Mouse (Mus musculus) forebrain, embryonic 10.5 days (tissue): ENCODE data around the gene Eif2b3. TPM values are rescaled to one million over a fixed set of nuclear protein-coding genes. Genes with fewer than 3 reads are reported as not detected.
A peak's percentile ranks its signal among the peaks of the same experiment; 100 is the strongest.

Experiments used
- DNase-seq: peaks from one replicate; pipeline ENCODE4 v3.0.0-alpha.2; 2017; ENCODE audit warnings: low spot score; ENCODE audit errors: extremely low spot score
- H3K27ac ChIP-seq: fragments of 300-500 bp; sonication (generic); 2 replicates; pipeline ENCODE4 v1.5.1; 2016; ENCODE audit warnings: mild to moderate bottlenecking
- H3K27me3 ChIP-seq: fragments of 300-500 bp; sonication (generic); 2 replicates; pipeline ENCODE4 v1.6.1; 2016; ENCODE audit warnings: mild to moderate bottlenecking; ENCODE audit not compliant: poor library complexity, severe bottlenecking
- H3K36me3 ChIP-seq: fragments of 300-500 bp; sonication (generic); replicated peaks from 2 replicates; pipeline ENCODE4 v1.6.1; 2016; ENCODE audit warnings: mild to moderate bottlenecking, moderate library complexity
- H3K4me1 ChIP-seq: fragments of 300-500 bp; sonication (generic); 2 replicates; pipeline ENCODE4 v1.6.1; 2016
- H3K4me3 ChIP-seq: fragments of 300-500 bp; sonication (generic); 2 replicates; pipeline ENCODE4 v1.5.1; 2016; ENCODE audit warnings: mild to moderate bottlenecking, moderate library complexity
- H3K9me3 ChIP-seq: fragments of 300-500 bp; sonication (generic); 2 replicates; pipeline ENCODE4 v1.6.1; 2016; ENCODE audit warnings: mild to moderate bottlenecking, moderate library complexity
- WGBS: fragments of 180-500 bp; shearing (Covaris S2); methylation state at CpG from one replicate; pipeline ENCODE4 v1.1.7; 2016; 5-methylcytosine and 5-hydroxymethylcytosine counted together
- polyA plus RNA-seq: library from polyadenylated mRNA; unstranded; fragments of >200 nt; fragmentation: Nextera tagmentation; extraction: Ambion mirVana; gene quantifications from 2 replicates; pipeline ENCODE4 v1.2.1, GENCODE M21; 2016

The Eif2b3 gene
- polyA plus RNA-seq, 1 experiment from 2014 or later: 52.1 TPM

DNA sequence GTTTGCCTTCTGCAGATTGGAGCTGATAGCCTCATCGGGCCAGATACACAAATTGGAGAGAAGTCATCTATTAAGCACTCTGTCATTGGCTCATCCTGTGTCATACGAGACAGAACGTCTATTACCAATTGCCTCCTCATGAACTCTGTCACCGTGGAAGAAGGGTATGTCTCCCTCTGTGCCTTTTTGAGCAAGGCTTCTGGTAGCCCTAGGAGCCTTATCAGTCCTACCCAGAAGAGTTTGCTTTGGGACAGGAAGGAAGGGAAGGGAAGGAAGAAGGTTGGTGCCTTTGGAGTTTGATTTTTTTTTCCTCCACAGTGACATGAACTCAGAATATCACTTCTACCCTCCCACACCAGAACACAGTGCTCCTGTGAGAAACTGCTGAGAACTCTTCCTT, 51.4 kb downstream of the Eif2b3 start:
- H3K27ac ChIP-seq: no peak overlapping the region
- H3K4me1 ChIP-seq: no peaks in the 10 kb centered on the region
- DNase-seq: no peak
- no peak overlapping the region for H3K4me3 ChIP-seq
- WGBS: 91% methylated on average over 4 of the region's 4 CpGs
- no peaks in the 10 kb centered on the region for H3K9me3 ChIP-seq
- peaks cover 3% of the 10 kb centered on the region for H3K27me3 ChIP-seq
- peaks cover 95% of the 10 kb centered on the region for H3K36me3 ChIP-seq

GRCm38 (mm10) chr4:117071183-117071582, 52.0 kb downstream of the Eif2b3 start:
- Histone ChIP-seq H3K9me3 (no peaks in the 10 kb centered on the region), H3K27ac (no peak overlapping the region), H3K36me3 (peaks cover 95% of the 10 kb centered on the region), H3K4me1 (no peaks in the 10 kb centered on the region), H3K4me3 (no peak overlapping the region), H3K27me3 (no peaks in the 10 kb centered on the region; the same call in 1 of the 2 replicates)
- no peak for DNase-seq
- 95% methylated on average over 5 of the region's 5 CpGs for WGBS

GRCm38 (mm10) chr4:117087948-117088640, 68.9 kb downstream of the Eif2b3 start:
- no peak for DNase-seq
- no peaks in the 10 kb centered on the region for H3K9me3 ChIP-seq
- 83% methylated on average over 7 of the region's 7 CpGs for WGBS
- peaks cover 8% of the 10 kb centered on the region; the same call in 1 of the 2 replicates for H3K4me1 ChIP-seq
- no peak overlapping the region for H3K27ac ChIP-seq
- peaks cover 41% of the 10 kb centered on the region for H3K36me3 ChIP-seq
- H3K27me3 ChIP-seq: no peaks in the 10 kb centered on the region
- no peak overlapping the region for H3K4me3 ChIP-seq

DNA sequence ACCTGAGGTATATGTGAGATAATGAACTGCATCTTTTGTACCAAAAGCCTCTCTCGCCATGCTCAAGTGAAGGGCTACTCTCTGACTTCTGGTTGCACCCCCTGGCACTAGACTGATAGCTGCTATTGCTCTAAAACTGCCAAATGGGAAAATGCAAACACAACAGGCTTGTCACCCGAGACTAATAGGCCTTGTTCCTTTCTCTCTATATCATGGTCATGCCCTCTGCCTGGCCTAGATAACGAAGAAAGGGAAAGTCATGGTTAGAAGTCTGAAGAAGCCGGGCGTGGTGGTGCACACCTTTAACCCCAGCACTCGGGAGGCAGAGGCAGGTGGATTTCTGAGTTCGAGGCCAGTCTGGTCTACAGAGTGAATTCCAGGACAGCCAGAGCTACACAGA, 71.4 kb downstream of the Eif2b3 start:
- H3K27ac ChIP-seq: no peak overlapping the region
- WGBS: 88% methylated on average over 7 of the region's 7 CpGs
- peaks cover 24% of the 10 kb centered on the region for H3K36me3 ChIP-seq
- peaks cover 16% of the 10 kb centered on the region for H3K4me1 ChIP-seq
- no peak overlapping the region for H3K4me3 ChIP-seq
- peaks cover 17% of the 10 kb centered on the region for H3K27me3 ChIP-seq
- H3K9me3 ChIP-seq: no peaks in the 10 kb centered on the region
- no peak for DNase-seq

- H3K27ac ChIP-seq: 0 out of 2 replicates have a peak overlapping the region, but pooled peaks have one; percentile 88
- H3K36me3 ChIP-seq: no peaks in the 10 kb centered on the region
- 92% methylated on average over 3 of the region's 3 CpGs for WGBS
- H3K9me3 ChIP-seq: no peaks in the 10 kb centered on the region
- H3K4me1 ChIP-seq: peaks cover 48% of the 10 kb centered on the region
- no peak for DNase-seq
- H3K27me3 ChIP-seq: peaks cover 49% of the 10 kb centered on the region
- H3K4me3 ChIP-seq: no peak overlapping the region
Observed at GRCm38 (mm10) chr4:117094626-117095361, 75.6 kb downstream of the Eif2b3 start.

- peak; percentile 88 for DNase-seq
- no peaks in the 10 kb centered on the region for H3K9me3 ChIP-seq
- H3K27me3 ChIP-seq: peaks cover 49% of the 10 kb centered on the region
- under 1% methylated on average over 50 of the region's 50 CpGs for WGBS
- peaks cover 5% of the 10 kb centered on the region; the same call in 1 of the 2 replicates for H3K36me3 ChIP-seq
- H3K4me1 ChIP-seq: peaks cover 43% of the 10 kb centered on the region
- H3K27ac ChIP-seq: peak within 1 kb of the TSS; percentile 88
- peak within 1 kb of the TSS; percentile 71 for H3K4me3 ChIP-seq
Observed at GRCm38 (mm10) chr4:117095551-117096452, 76.6 kb downstream of the Eif2b3 start, which contains the start of gene Ptch2. Gene Ptch2, plus strand, starts transcription at chr4:117096075.

- WGBS: 16% methylated on average over 5 of the region's 5 CpGs
- H3K4me1 ChIP-seq: peaks cover 48% of the 10 kb centered on the region
- no peak for DNase-seq
- peak overlapping the region; percentile 88 for H3K27ac ChIP-seq
- H3K9me3 ChIP-seq: no peaks in the 10 kb centered on the region
- H3K36me3 ChIP-seq: peaks cover 6% of the 10 kb centered on the region; the same call in 1 of the 2 replicates
- H3K4me3 ChIP-seq: peak overlapping the region; percentile 71
- peaks cover 49% of the 10 kb centered on the region for H3K27me3 ChIP-seq
Observed at GRCm38 (mm10) chr4:117096666-117097065, 77.5 kb downstream of the Eif2b3 start.

DNA sequence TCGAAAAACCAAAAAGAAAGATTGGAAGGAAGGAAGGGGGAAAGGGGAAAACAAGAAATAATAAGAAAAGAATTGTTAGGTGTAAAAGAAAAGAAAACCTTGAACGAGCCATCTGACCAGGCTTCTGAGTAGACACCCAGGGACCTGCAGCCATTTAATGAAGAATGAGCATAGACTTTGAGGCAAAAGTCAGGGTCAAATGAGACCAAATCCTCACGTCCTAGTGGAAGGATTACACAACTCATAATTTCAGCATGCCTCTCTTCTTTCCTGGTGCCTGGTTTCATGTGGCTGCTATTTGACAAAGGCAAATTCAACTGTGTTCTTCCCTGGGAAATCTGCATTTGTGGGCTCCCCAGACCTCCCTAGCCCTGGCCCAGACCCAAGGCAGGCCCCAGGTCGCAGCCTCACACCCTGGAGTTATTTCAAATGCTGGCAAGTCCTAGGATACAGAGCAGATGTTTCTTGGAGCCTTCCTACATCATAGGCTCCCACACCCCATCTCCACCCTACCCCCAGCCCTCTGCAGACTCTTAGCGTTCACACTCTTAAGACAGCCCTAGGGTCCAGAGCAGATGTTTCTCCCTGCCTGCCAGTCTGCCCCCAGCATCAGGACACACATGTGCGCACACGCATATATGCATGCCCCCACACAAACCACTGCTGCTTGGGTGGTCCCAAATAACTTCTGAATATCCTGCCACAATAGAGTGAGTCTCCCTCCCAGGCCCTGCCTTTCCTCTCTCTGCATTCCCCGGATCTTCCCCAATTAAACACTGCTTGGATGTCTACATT, 79.0 kb downstream of the Eif2b3 start:
- no peak for DNase-seq
- Histone ChIP-seq H3K4me1 (peaks cover 52% of the 10 kb centered on the region), H3K36me3 (peaks cover 6% of the 10 kb centered on the region), H3K27me3 (peaks cover 49% of the 10 kb centered on the region), H3K9me3 (no peaks in the 10 kb centered on the region), H3K4me3 (peak overlapping the region; percentile 71; the same call in 1 of the 2 replicates), H3K27ac (peak overlapping the region; percentile 63)
- 70% methylated on average over 8 of the region's 8 CpGs for WGBS

DNA sequence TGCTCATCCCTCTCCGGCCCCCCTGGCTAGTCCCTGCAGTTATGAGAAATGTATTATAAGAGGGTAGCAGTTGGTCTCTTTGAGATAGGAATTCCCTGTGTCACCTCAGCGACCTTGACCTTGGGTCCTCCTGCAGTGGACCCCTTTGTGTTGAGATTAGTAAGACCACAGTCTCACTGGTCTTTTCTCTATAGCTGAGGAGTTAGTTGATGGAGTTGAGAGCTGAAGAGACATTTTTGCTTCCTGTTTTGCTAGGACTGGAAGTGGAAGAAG, 79.5 kb downstream of the Eif2b3 start:
- no peak for DNase-seq
- WGBS: 72% methylated on average over 2 of the region's 2 CpGs
- peaks cover 6% of the 10 kb centered on the region for H3K36me3 ChIP-seq
- H3K27ac ChIP-seq: peak overlapping the region; percentile 63; the same call in 1 of the 2 replicates
- no peak overlapping the region for H3K4me3 ChIP-seq
- peaks cover 49% of the 10 kb centered on the region for H3K27me3 ChIP-seq
- H3K4me1 ChIP-seq: peaks cover 52% of the 10 kb centered on the region
- no peaks in the 10 kb centered on the region for H3K9me3 ChIP-seq

DNA sequence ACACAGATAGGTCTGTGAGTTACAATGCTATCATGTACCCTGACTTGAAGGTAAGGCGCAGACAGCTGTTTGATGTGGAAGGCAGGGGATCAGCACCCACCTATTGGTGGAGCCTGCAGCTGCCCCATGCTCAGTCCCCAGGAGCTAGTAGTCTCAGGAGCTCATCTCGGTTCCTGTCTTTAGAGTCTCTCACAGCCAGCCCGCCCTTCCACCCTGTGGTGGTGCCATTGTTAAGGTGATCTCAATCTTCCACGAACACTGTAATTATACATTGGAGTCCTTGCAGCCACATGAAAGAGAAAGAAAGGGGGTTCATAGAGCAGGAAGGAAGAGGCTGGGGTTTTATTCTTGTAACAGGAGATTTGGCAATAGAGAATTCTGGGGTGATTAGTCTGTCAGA, 80.8 kb downstream of the Eif2b3 start:
- WGBS: 73% methylated on average over 4 of the region's 4 CpGs
- peaks cover 19% of the 10 kb centered on the region for H3K36me3 ChIP-seq

DNA sequence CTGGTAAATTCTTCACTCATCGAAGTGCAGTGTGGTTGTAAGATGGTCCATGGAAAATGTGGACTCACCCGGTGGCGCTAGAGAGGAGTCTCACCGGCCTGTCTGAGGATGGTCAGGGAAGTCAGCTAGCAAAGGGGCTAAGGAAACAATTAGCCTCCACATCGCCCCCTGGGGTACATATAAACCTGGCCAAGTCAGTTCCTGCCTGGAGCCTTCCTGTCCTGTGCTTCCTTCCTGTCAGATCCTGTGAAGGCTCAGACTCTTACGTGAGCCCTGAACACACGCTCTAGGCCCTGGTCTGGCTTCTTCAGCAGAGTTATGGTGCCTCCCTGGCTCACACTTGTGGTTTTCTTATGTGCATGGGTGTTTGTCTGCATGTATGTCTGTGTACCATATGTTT, 82.0 kb downstream of the Eif2b3 start:
- Histone ChIP-seq H3K27ac (no peak overlapping the region), H3K36me3 (peaks cover 28% of the 10 kb centered on the region), H3K4me3 (no peak overlapping the region), H3K9me3 (no peaks in the 10 kb centered on the region), H3K4me1 (peaks cover 48% of the 10 kb centered on the region), H3K27me3 (peaks cover 30% of the 10 kb centered on the region)
- DNase-seq: no peak
- WGBS: 47% methylated on average over 7 of the region's 7 CpGs

More for the DNA sequence above, 80.8 kb downstream of the Eif2b3 start:
- Histone ChIP-seq H3K4me1 (peaks cover 51% of the 10 kb centered on the region), H3K27ac (no peak overlapping the region), H3K27me3 (peaks cover 41% of the 10 kb centered on the region), H3K9me3 (no peaks in the 10 kb centered on the region), H3K4me3 (no peak overlapping the region)
- DNase-seq: no peak

- Histone ChIP-seq H3K9me3 (no peaks in the 10 kb centered on the region), H3K27me3 (peaks cover 4% of the 10 kb centered on the region; the same call in 1 of the 2 replicates), H3K27ac (no peak overlapping the region), H3K4me1 (peaks cover 19% of the 10 kb centered on the region), H3K36me3 (peaks cover 52% of the 10 kb centered on the region), H3K4me3 (no peak overlapping the region)
- no peak for DNase-seq
- 82% methylated on average over 10 of the region's 10 CpGs for WGBS
Observed at GRCm38 (mm10) chr4:117104672-117105071, 85.5 kb downstream of the Eif2b3 start.
